Mouse (Mus musculus) forebrain, embryonic 15.5 days (tissue): ENCODE measurements around the gene Ap4e1. TPM values are rescaled to one million over a fixed set of nuclear protein-coding genes. Genes with fewer than 3 reads are reported as not detected.
"Not testable (repeated sequence)": the region's sequence is repeated elsewhere in the genome, so short reads cannot be mapped to it uniquely, and the experiment has no call there.

ENCODE experiments used
- ATAC-seq: fragments of 200-750 bp; cut with Nextera tagmentation; replicated peaks from 2 replicates; pipeline ENCODE4 v1.8.0; 2017; ENCODE audit warnings: mild to moderate bottlenecking, moderate TSS enrichment, moderate library complexity
- H3K27ac ChIP-seq: fragments of 300-500 bp; sonication (generic); replicated peaks from 2 replicates; pipeline ENCODE4 v1.5.1; 2015; ENCODE audit warnings: mild to moderate bottlenecking, inconsistent platforms
- H3K27me3 ChIP-seq: fragments of 300-500 bp; sonication (generic); 2 replicates; pipeline ENCODE4 v1.6.1; 2015; ENCODE audit warnings: inconsistent platforms
- H3K36me3 ChIP-seq: fragments of 300-500 bp; sonication (generic); 2 replicates; pipeline ENCODE4 v1.6.1; 2015; ENCODE audit warnings: mild to moderate bottlenecking, inconsistent platforms
- H3K4me1 ChIP-seq: fragments of 300-500 bp; sonication (generic); 2 replicates; pipeline ENCODE4 v1.6.1; 2015; ENCODE audit warnings: inconsistent platforms
- H3K4me2 ChIP-seq: fragments of 300-500 bp; sonication (generic); replicated peaks from 2 replicates; pipeline ENCODE4 v1.6.1; 2015; ENCODE audit warnings: mild to moderate bottlenecking, inconsistent platforms
- H3K4me3 ChIP-seq: fragments of 300-500 bp; sonication (generic); 2 replicates; pipeline ENCODE4 v1.5.1; 2015; ENCODE audit warnings: mild to moderate bottlenecking, inconsistent platforms
- H3K9ac ChIP-seq: fragments of 300-500 bp; sonication (generic); replicated peaks from 2 replicates; pipeline ENCODE4 v1.6.1; 2015; ENCODE audit warnings: mild to moderate bottlenecking, inconsistent platforms
- H3K9me3 ChIP-seq: fragments of 300-500 bp; sonication (generic); 2 replicates; pipeline ENCODE4 v1.6.1; 2016; ENCODE audit warnings: inconsistent platforms
- WGBS: fragments of 180-500 bp; shearing (Covaris S2); methylation state at CpG from one replicate; pipeline ENCODE4 v1.1.7; 2015; ENCODE audit warnings: mixed read lengths; 5-methylcytosine and 5-hydroxymethylcytosine counted together
- microRNA-seq: library from miRNA; unstranded; fragments of <30 nt; microRNA quantifications from one replicate; pipeline ENCODE4, GENCODE M21; 2016
- polyA plus RNA-seq: library from polyadenylated mRNA; unstranded; fragments of >200 nt; fragmentation: Nextera tagmentation; extraction: Ambion mirVana; gene quantifications from 2 replicates; pipeline ENCODE4 v1.2.1, GENCODE M21; 2015

The Ap4e1 gene
- polyA plus RNA-seq, 1 experiment from 2014 or later: 11.9 TPM

DNA sequence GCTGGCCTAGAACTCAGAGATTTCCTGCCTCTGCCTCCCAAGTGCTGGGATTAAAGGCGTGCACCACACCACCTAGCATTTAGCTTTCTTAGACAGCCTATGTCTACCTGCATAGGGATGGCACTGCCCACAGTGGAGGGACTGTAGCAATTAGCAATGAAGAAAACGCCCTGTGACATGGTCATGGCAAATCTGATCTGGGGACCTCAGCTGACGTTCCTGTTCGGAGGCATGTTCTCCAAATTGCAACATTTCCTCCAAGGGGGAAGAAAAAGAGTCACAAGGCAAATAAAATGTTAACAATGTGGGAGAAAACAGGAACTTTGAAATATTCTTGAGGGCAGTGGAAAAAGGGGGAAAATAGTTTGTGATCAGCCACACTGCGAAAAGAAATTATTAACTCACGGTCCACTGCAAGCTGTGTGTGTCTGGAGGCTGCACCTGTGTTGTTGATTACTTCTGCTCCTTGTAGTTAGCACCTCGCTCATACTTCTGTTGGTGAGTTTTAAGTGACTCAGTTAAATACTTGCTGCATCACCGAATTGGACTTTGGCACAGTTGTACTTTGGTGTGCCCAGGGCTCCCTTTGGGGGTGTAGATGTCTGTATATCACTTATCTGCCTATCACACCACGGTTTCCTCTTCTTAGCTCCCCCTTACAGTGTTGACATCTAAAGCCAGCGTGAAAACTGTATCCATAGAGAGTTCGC is 71.5 kb downstream of the Ap4e1 start:
- no peak for ATAC-seq
- Histone ChIP-seq H3K9me3 (no peaks in the 10 kb centered on the region), H3K4me2 (no peak overlapping the region), H3K4me1 (no peaks in the 10 kb centered on the region), H3K27ac (no peak overlapping the region), H3K27me3 (no peaks in the 10 kb centered on the region), H3K36me3 (no peaks in the 10 kb centered on the region), H3K9ac (no peak overlapping the region), H3K4me3 (no peak overlapping the region)
- WGBS: 87% methylated on average over 11 of the region's 11 CpGs

DNA sequence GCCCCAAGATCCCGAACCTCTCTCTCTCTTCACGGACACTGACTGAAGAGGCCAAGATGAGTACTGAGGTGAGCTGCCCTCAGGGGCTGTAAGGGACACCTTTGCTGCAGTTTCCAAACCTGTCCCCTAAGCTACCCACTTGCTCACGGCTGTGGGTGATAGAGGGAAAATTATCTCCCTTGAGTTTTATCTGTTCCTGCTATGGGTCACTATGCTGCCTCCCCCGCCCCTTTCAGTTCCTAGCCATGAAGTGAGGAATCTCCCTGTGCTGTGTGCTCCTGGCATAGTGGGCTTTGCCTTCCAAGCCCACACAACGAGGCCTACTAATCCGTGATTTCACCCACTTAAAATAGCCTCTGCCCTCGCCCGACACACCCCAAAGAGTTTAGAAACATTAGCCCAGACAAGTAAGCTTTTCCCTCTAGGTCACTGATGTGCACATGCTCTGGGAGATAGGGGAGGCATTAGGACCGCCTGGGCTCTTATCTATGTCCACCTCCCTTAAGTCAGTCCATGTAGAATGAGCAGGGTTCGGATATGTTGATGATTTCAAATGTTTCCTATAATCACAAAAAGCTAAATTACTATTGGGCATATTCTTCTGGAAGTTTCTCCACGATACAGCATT is 72.2 kb downstream of the Ap4e1 start:
- Histone ChIP-seq H3K4me2 (no peak overlapping the region), H3K27me3 (no peaks in the 10 kb centered on the region), H3K4me1 (no peaks in the 10 kb centered on the region), H3K9ac (no peak overlapping the region), H3K4me3 (no peak overlapping the region), H3K27ac (no peak overlapping the region), H3K9me3 (no peaks in the 10 kb centered on the region), H3K36me3 (no peaks in the 10 kb centered on the region)
- ATAC-seq: no peak
- WGBS: 94% methylated on average over 11 of the region's 11 CpGs

DNA sequence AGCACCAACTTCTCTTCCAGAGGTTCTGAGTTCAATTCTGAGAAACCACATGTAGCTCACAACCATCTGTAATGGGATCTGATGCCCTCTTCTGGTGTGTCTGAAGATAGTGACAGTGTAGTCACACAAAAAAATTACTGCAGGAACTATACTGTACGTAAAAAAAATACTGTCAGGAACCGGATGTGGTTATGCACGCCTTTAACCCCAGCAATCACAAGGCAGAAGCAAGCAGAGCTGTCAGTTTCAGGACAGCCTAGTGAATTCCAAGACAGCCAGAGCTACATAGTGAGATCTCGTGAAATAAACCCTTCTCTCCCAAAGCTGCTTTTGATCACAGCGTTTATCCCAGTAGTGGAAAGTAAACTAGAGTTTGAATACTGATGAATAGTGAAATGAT is 77.7 kb downstream of the Ap4e1 start:
- 90% methylated on average over 5 of the region's 5 CpGs for WGBS
- Histone ChIP-seq H3K27ac (no peak overlapping the region), H3K4me1 (no peaks in the 10 kb centered on the region), H3K9ac (no peak overlapping the region), H3K36me3 (peaks cover 3% of the 10 kb centered on the region; the same call in 1 of the 2 replicates), H3K4me2 (no peak overlapping the region), H3K4me3 (no peak overlapping the region), H3K9me3 (no peaks in the 10 kb centered on the region), H3K27me3 (no peaks in the 10 kb centered on the region)
- no peak for ATAC-seq

DNA sequence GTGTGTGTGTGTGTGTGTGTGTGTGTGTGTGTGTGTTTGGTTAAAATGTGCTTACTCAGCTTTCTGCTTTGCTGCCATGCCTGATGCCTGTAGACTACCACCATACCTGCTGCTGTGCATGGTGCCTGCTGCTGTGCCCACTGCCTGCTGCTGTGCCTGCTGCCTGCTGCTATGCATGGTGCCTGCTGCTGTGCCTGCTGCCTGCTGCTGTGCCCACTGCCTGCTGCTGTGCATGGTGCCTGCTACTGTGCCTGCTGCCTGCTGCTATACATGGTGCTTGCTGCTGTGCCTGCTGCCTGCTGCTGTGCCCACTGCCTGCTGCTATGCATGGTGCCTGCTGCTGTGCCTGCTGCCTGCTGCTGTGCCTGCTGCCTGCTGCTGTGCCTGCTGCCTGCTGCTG is 81.6 kb downstream of the Ap4e1 start:
- not testable (repeated sequence) for H3K4me2 ChIP-seq, ATAC-seq, H3K4me1 ChIP-seq, H3K9ac ChIP-seq, H3K27me3 ChIP-seq, H3K9me3 ChIP-seq, H3K36me3 ChIP-seq, H3K4me3 ChIP-seq, H3K27ac ChIP-seq

DNA sequence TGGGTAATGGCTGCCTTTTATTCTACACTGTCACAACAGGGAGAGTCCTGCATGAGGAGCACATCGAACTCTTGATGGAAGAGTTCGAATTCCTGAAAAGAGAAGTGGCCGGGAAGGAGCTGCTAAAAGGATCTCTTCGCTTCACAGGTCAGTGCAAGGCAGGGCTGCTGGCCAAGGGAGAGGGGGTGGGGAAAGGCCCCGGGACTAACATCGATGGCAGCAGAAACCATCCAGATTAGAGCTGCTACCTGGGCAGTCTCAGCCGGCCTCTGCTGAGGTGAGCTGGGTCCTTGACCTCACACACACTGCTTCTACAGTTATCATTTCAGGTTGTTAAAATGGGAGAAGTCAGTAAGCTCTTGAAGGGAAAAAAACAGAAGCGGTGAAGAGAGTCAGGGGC is 83.5 kb downstream of the Ap4e1 start:
- ATAC-seq: no peak
- WGBS: 65% methylated on average over 8 of the region's 8 CpGs
- H3K9me3 ChIP-seq: no peaks in the 10 kb centered on the region
- peaks cover 3% of the 10 kb centered on the region; the same call in 1 of the 2 replicates for H3K36me3 ChIP-seq
- no peaks in the 10 kb centered on the region for H3K27me3 ChIP-seq
- H3K4me1 ChIP-seq: no peaks in the 10 kb centered on the region
- no peak overlapping the region for H3K9ac ChIP-seq
- no peak overlapping the region for H3K4me2 ChIP-seq
- no peak overlapping the region for H3K4me3 ChIP-seq
- no peak overlapping the region for H3K27ac ChIP-seq

DNA sequence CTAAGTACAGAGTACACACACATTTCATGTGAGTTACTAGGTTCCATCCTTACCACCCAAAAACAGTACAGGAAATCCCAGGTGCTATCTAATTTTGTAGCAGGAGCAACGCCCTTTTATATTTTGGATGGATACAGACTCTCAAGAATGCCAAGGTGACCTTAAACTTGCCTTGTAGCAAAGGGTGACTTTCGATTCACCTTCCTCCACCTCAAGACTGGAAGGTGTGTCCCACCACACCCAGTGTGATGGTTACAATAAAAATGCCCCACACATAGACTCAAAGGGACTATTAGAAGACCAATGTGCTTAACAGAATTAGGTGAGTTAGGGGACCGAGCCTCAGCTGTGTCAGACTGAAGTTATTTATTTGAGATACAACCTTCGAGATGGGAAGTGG is 100.5 kb downstream of the Ap4e1 start:
- no peak for ATAC-seq
- 97% methylated on average over 4 of the region's 4 CpGs for WGBS
- H3K4me3 ChIP-seq: no peak overlapping the region
- no peaks in the 10 kb centered on the region for H3K4me1 ChIP-seq
- no peaks in the 10 kb centered on the region for H3K9me3 ChIP-seq
- H3K27me3 ChIP-seq: no peaks in the 10 kb centered on the region
- peaks cover 48% of the 10 kb centered on the region for H3K36me3 ChIP-seq
- no peak overlapping the region for H3K9ac ChIP-seq
- H3K27ac ChIP-seq: no peak overlapping the region
- no peak overlapping the region for H3K4me2 ChIP-seq

Small RNA genes within 50 kb of the gene (microRNA-seq; reads per million reads assigned to microRNA genes)
- not detected for gene Gm24081

Other genes with a start within 250 kb of the Ap4e1 start
- 1.9 and 2.6 TPM in 2 replicates for gene Usp50, start 225.2 kb upstream of the Ap4e1 start, polyA plus RNA-seq
- gene Trpm7, start 132.5 kb upstream of the Ap4e1 start, polyA plus RNA-seq: 39.7 and 40.0 TPM in 2 replicates
- 43.5 and 45.0 TPM in 2 replicates for gene Sppl2a, start 75.5 kb upstream of the Ap4e1 start, polyA plus RNA-seq
- gene Blvra, start 61.9 kb downstream of the Ap4e1 start, polyA plus RNA-seq: 27.2 and 32.9 TPM in 2 replicates
- gene Ncaph, start 125.2 kb downstream of the Ap4e1 start, polyA plus RNA-seq: 38.4 and 41.0 TPM in 2 replicates
- gene Itpripl1, start 134.7 kb downstream of the Ap4e1 start, polyA plus RNA-seq: 15.5 and 17.2 TPM in 2 replicates
- gene 1810024B03Rik, start 199.6 kb downstream of the Ap4e1 start, polyA plus RNA-seq: 1.3 and 1.7 TPM in 2 replicates
- gene Snrnp200, start 199.7 kb downstream of the Ap4e1 start, polyA plus RNA-seq: 57.0 and 59.8 TPM in 2 replicates
- 67.6 and 70.0 TPM in 2 replicates for gene Ciao1, start 239.1 kb downstream of the Ap4e1 start, polyA plus RNA-seq
- 46.4 and 51.0 TPM in 2 replicates for gene Tmem127, start 239.2 kb downstream of the Ap4e1 start, polyA plus RNA-seq